Mouse (Mus musculus) layer of hippocampus, adult 8-10 months (tissue): ENCODE results near the gene Lrpprc. TPM values are rescaled to one million over a fixed set of nuclear protein-coding genes. Genes with fewer than 3 reads are reported as not detected.

ENCODE experiments used
- DNase-seq, 2 experiments: peaks; one replicate each; pipeline ENCODE4 v3.0.0; 2022; ENCODE audit warnings: low spot score in 2 of 2
- total RNA-seq, 4 experiments: library from RNA; stranded (reverse); gene quantifications; 2 replicates each; pipeline ENCODE4 v1.2.4; 2022

Gene Lrpprc
- total RNA-seq, 4 experiments from 2014 or later = 62.3 to 66.0 (median 63.4) TPM

GRCm38 (mm10) chr17:84716252-84716872 is 74.2 kb downstream of the Lrpprc start:
- DNase-seq = no peak

GRCm38 (mm10) chr17:84714930-84715329 is 75.7 kb downstream of the Lrpprc start:
- DNase-seq = no peak

- DNase-seq = peak in 1 of 2 experiments; percentile 51
Observed at GRCm38 (mm10) chr17:84713563-84714164, 76.9 kb downstream of the Lrpprc start.

- no peak for DNase-seq
Observed at GRCm38 (mm10) chr17:84709403-84709851, 81.2 kb downstream of the Lrpprc start.

- no peak for DNase-seq
Observed at GRCm38 (mm10) chr17:84708818-84709217, 81.8 kb downstream of the Lrpprc start.

- DNase-seq = no peak
Observed at GRCm38 (mm10) chr17:84707407-84707806, 83.2 kb downstream of the Lrpprc start.

- DNase-seq = peak; percentile 56 to 76
Observed at GRCm38 (mm10) chr17:84698727-84699126, 91.9 kb downstream of the Lrpprc start.

GRCm38 (mm10) chr17:84696537-84696936 is 94.1 kb downstream of the Lrpprc start:
- no peak for DNase-seq

- DNase-seq = no peak
Observed at GRCm38 (mm10) chr17:84693741-84694140, 96.8 kb downstream of the Lrpprc start.

- DNase-seq = no peak
Observed at GRCm38 (mm10) chr17:84690111-84690510, 100.5 kb downstream of the Lrpprc start.

GRCm38 (mm10) chr17:84689316-84689715 is 101.3 kb downstream of the Lrpprc start:
- DNase-seq = no peak

GRCm38 (mm10) chr17:84688834-84689233 is 101.8 kb downstream of the Lrpprc start:
- no peak for DNase-seq

- DNase-seq = no peak
Observed at GRCm38 (mm10) chr17:84687994-84688393, 102.6 kb downstream of the Lrpprc start.

GRCm38 (mm10) chr17:84685286-84685685 is 105.3 kb downstream of the Lrpprc start:
- no peak for DNase-seq

GRCm38 (mm10) chr17:84684284-84684683 is 106.3 kb downstream of the Lrpprc start:
- no peak for DNase-seq

- DNase-seq = no peak
Observed at GRCm38 (mm10) chr17:84682734-84683717, 107.6 kb downstream of the Lrpprc start, which contains the start of gene Abcg5. TSS of gene Abcg5 (minus strand) at chr17:84683011.

- DNase-seq = no peak
Observed at GRCm38 (mm10) chr17:84681670-84682069, 108.9 kb downstream of the Lrpprc start.

- no peak for DNase-seq
Observed at GRCm38 (mm10) chr17:84677595-84677994, 113.0 kb downstream of the Lrpprc start.

GRCm38 (mm10) chr17:84675951-84676366 is 114.6 kb downstream of the Lrpprc start, which contains the start of gene Abcg8:
TSS of gene Abcg8 (plus strand) at chr17:84676302.
- DNase-seq = no peak

- DNase-seq = no peak
Observed at GRCm38 (mm10) chr17:84675204-84675603, 115.4 kb downstream of the Lrpprc start.

- no peak for DNase-seq
Observed at GRCm38 (mm10) chr17:84674048-84674447, 116.5 kb downstream of the Lrpprc start.
